Mouse (Mus musculus) heart, adult 9 months (tissue): ENCODE data around the gene Afdn.
A peak's percentile ranks its signal among the peaks of the same experiment; 100 is the strongest.

Experiments
- DNase-seq, 2 experiments: peaks; one replicate each; pipeline ENCODE4 v3.0.0; 2022; ENCODE audit warnings: low spot score in 2 of 2

Gene Afdn

DNA sequence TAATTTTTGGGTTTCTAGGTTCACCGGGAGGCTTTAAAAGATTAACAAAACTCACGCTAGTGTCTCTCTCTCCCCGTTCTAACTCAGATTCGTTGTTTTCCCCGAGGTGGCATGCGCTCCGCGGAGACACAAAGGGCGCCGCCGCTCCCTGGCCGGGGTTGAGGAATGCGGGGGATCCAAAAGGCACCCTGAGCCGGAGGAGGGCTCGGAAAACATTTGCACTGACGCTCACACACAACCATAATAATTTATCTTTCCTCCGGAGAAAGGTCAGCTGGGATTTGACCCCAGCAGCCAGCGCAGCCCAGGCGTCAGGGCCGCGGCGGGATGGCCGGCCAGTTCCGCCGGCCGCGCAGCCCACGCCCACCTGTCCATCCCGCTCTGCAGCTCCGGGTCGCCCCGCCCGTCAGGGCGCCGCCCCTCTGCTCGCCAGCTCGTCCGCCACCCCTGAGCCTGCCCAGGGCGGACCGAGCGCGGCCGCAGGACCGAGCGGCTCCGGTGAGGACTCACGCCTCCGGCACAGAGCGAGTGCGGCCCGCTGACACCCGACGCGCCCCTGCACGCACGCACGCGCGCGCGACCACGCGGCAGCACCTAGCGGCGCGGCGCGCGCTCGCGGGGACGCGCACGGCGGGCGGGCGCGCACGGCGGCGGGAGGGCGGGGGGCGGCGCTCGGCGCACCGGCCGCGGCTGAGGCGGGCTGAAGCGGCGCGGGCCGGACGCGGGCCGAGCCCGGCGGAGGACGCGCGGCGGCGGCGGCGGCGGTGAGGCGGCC is at the start of gene Afdn:
TSS of gene Afdn (plus strand) at position 687 of the 775 bp plus-strand sequence.
- peak; percentile 85 to 87 for DNase-seq

DNA sequence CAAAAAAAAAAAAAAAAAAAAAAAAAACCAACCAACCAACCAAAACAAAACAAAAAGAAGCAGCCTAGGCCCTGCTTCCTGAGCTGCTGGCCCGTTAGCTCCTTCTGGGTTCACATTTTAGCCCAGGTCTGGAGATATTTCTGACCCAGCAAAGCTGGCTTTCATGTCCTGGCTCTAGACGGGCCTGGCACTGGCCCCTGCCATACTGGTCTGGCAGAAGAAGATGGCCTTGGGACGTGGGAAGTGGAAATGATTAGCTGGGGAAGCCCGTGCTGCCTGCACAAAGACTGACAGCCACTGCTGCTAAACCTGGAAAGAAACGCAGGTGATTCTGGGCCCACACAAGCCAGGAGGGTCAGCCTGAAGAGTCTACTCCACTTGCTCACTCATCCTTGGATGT is 49.2 kb upstream of the Afdn start:
- no peak for DNase-seq

DNA sequence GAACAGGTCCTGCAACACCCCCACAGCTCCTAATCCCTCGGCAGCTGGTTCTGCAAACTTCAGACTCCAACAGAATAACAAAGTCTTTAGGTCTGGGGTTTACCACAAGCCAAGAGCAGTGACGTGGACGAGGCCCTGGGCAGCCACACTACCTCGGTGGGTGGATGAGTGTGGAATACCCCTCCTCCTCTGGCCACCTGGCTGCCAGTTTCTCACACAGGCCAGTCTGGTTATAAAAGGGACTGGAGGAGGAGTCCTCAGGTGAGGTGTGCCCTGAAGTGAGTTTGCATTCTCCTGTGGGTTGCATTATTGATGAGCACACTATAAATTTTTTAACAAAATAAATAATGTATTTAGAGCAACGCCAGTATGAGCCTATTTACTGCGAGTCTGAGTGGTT is 48.2 kb upstream of the Afdn start:
- no peak for DNase-seq

GRCm38 (mm10) chr17:13712518-13712917 is 47.8 kb upstream of the Afdn start:
- no peak for DNase-seq

- no peak for DNase-seq
These were observed 46.2 kb upstream of the Afdn start for GRCm38 (mm10) chr17:13714128-13714527.

DNA sequence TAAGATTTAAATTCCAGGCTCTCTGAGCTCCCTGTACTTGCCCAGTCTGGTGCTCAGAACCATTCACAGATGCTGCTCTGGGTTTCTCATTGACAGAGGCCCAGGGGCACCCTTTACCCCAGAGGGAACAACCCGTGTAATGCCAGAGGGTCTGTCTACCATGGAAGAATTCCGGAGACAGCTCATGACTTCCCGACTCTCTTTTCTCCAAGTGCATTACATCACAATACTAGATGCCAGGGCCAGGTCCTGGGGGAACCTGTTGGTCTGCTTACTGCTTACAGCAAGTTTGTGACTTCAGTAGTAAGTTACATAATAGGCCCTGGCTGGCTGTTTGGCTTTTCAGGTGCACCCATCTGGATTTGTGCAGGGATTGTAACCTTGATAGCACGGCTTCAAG is 45.7 kb upstream of the Afdn start:
- DNase-seq, result no peak

DNA sequence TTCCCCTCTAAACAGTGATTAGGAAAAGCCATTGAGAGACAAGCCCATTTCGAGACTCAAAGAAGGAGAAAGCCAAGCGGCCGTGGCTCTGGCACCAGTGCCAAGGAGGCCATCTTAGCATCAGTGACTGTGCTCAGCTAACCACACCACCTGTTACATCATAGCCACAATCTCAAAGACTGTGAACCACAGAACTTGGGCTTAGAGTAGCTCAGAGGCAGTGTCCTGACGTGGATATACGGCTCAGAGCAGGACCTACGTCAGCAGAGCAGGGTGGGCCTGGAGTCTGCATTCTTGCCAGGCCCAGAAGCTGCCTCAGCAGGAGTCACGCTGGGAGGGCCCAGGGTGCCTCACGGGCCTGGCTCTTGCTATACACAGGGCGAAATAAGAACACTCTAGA is 44.8 kb upstream of the Afdn start:
- DNase-seq, result no peak

GRCm38 (mm10) chr17:13716336-13716735 is 44.0 kb upstream of the Afdn start:
- no peak for DNase-seq

DNA sequence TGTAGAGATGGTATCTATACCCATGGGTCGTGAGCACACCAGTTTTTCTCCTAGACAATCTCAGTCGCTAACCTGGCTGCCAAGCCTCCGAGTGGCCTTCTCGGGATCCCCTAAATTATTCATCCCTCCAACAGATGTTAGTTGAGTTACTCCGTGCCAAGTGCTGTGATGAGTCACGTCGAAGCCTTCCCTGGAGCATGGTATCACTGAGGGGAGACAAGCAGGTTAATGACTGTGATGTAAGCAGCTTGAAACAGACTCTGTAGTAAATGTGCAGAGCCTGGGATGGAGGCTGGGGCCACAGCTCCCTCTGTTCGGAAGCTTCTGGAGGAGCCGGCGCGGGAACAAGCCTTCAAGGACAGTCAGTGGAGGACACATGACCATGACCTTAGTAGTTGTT is 42.9 kb upstream of the Afdn start:
- no peak for DNase-seq

DNA sequence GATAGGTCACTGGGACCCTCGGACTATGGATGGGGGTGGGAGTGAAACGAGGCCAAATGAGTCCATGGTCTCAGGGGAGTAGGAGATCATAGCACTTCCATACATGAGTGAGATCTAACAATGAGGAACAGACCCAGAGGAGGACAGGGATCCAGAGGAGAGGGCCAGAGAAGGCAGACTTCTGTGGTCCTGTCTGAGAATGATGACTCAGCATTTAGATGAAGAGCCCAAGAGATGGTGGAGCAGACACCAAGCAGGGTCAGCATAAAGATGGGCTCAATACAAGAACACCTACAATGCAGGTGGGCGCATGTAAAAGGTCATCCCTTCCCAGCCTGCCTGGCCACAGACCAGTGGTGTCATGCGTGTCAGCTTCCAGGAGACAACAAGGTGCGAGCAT is 40.2 kb upstream of the Afdn start:
- no peak for DNase-seq

DNA sequence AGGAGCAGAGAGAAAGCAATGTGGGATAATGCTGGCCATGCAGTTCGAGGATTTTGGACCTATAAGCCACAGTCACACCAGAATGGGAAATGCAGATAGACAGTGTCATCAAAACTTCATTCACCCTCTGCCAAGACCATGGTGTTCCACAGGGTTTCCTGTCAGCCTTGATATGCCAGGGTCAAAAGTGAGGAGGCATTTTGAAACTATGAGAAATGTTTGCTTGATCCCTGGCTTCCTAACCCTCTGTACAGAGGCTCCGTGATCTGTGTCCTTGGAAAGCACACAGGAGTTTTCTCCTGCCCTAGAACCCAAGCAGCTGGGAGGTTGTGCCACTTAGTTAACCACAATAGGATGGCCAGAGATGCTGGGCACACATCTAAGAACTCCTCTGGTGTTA is 39.0 kb upstream of the Afdn start:
- DNase-seq, result no peak

GRCm38 (mm10) chr17:13722434-13722833 is 37.9 kb upstream of the Afdn start:
- DNase-seq, result no peak

DNA sequence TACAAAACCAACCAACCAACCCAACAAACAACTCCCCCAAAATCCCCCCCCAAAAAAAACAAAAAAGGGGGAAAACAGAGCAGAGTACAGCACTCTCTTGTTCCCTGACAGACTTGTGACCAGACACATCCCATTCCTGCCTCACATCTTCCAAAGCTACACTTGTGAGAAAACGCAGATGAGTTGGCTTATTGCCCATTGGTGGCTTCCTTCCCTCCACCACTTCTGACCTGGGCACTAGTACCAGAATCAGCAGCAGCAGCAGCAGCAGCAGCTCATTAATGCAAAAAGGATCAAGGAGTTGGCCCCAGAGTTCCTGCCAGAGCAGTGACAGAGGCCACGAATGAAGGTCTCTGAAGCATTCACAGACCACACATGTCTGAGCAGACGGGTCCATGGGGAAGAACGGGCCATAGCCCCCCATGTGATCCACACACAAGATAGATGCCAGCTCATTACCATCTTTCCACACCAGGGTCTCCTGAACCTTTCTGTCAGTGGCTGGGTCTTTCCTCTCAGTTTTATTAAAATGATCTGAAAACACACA is 35.3 kb upstream of the Afdn start:
- no peak for DNase-seq

GRCm38 (mm10) chr17:13726832-13727355 is 33.4 kb upstream of the Afdn start:
- DNase-seq, result no peak

- no peak for DNase-seq
These were observed 29.2 kb upstream of the Afdn start for GRCm38 (mm10) chr17:13730980-13731726.

DNA sequence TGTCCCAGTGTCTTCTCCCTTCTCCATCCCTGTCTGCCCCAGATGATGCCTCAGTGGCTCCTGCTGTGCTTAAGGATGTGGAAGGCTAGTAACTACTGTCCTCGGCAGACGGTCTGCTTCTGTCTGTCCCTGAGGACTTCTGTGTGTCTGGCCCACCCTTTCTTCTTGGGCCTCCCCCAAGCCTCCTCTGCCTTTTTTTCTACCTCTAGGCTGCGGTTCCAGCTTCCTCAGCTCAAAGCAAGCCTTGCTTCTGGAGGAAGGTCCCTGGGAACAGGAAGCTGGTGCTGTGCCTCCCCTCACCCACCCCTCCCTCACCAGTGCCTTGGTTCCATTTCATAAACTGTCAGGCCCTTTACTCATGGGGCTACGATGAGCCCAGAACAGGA is 28.6 kb upstream of the Afdn start:
- no peak for DNase-seq

DNA sequence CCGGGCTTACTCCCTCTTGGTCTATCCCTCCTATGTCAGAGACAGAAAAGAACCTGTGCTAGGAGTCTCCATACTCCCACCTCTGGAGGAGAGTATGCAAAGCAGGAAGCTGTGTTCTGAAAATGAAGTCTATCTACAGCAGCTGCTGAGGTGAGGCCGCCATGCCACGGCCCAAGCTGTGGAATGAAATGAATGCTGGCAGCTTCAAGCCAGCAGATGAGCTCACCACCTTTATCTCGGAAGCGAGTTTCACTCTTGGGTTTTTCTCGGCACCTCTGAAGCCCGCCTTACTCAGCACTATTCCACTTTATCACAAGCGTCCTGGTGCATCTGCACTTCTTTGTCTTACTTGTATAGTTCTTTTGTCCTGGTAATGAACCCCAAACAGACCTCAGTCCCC is 27.7 kb upstream of the Afdn start:
- no peak for DNase-seq

- no peak for DNase-seq
These were observed 26.4 kb upstream of the Afdn start for GRCm38 (mm10) chr17:13733971-13734370.

DNA sequence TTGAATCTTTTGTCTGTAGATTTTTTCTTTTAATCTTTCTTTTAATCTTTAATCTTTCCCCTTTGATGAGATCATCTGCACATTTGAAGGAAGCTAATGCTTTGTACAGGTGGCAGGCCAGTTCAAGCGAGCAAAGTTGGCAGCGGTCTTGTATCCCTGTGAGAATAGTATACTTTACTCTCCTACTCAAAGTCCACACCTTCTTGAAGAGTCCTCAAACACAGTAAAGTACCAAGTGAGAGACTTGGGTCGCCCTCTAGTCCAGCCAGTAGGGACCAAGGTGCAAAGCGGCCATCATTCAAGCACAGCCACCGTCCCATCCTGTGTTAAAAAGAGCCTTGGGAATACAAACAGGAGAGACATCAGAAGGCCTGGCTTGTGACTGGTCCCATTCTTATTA is 25.3 kb upstream of the Afdn start:
- no peak for DNase-seq

- DNase-seq, result no peak
These were observed 24.5 kb upstream of the Afdn start for GRCm38 (mm10) chr17:13735803-13736282.

- peak in 1 of 2 experiments; percentile 45 for DNase-seq
These were observed 23.0 kb upstream of the Afdn start for GRCm38 (mm10) chr17:13737336-13737735.

DNA sequence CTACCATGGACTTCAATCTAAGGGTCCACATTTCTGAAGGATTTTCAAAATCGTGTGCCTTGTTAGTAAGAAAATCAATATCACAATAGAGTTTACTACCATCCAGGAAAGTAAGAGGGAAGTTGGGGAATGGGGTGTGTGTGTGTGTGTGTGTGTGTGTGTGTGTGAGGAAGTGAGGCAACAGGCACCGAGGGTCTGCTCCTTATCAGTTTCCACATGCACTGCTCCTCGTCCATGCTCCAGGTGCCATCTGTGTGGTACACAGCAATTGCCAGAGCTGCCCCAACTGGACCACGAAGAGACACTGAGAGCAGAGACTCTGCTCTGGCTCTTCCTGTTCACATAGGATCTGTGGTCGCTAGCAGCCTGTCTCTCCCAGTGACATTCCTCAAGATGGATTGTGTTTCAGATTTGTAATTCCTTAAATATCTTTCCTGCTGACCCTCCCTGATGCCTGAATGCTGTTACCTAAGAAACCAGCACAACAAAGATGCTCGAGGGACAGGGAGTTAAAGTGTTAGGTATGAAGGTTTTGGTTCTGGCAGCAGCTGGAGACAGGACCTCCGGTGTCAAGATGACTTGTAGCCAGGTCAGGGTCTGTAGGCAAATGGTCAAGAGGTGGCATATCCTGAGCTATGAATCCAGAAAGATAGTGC is 22.1 kb upstream of the Afdn start:
- DNase-seq, result no peak
